ENCODE assay signal across 7 mouse cellular contexts in the genomic region with DNA sequence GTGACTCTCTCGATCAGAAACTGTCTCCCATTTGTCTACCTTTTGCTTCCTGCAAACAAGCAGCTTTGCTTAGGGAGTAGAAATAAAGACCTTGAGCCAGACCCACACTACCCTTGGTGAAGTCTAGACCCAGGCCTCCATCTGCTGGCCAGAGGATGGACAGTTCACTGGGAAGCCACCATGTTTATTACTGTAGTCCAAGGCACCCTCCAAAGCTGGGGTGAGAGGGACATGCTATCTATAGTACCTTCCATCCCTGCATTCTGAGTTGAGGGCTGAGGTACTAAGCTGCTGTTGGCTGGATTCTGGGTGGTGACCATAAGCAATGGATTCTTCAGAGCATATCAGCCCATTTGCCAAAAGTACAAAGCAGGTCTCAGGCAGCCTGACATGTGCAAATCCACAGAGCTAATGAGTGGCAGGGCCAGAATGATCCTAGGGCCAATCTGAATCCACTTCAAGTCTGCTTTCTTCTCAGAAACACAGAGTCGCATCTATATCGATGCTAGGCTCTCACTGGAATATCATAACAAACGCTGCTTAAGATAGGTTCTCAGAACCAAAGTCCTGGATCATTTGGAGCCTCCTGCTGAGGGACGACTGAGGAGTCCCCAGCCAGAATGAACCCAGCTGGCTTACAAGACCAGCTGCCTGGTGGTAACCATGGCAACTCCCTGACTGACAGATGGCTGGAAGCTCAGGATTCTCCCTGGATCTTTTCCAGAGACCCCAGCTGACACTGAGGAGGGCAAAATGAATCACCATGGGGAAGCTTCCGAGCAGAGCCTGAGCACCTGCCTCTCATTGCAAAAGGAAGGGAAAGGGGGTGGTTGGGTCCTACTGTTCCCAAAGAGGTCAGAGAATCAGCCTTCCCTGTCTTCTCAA. TPM values are rescaled to one million over a fixed set of nuclear protein-coding genes. Genes with fewer than 3 reads are reported as not detected.
DNase-seq lines count a peak whose midpoint lies in the region; ATAC-seq lines count a peak whose summit lies in the region.

No protein-coding gene starts in this region.

- no peaks in the 10 kb centered on the region for H3K27me3 ChIP-seq in forebrain, embryonic 12.5 days
- no peaks in the 10 kb centered on the region for H3K27me3 ChIP-seq in neural tube, embryonic 11.5 days (ENCODE audit: control insufficient read depth, insufficient read depth, low read length)

- no peak overlapping the region for H3K4me3 ChIP-seq in forebrain, embryonic 12.5 days (replicated peaks)
- H3K4me3 ChIP-seq in neural tube, embryonic 11.5 days (ENCODE audit: low read depth, low read length) = no peak overlapping the region

- no peaks in the 10 kb centered on the region for H3K9me3 ChIP-seq in forebrain, embryonic 12.5 days
- no peaks in the 10 kb centered on the region for H3K9me3 ChIP-seq in neural tube, embryonic 11.5 days (ENCODE audit: control insufficient read depth, low read length)

- H3K27ac ChIP-seq in forebrain, embryonic 12.5 days = peak overlapping the region; percentile 90
- peak overlapping the region; percentile 58; the same call in 1 of the 2 replicates for H3K27ac ChIP-seq in neural tube, embryonic 11.5 days (ENCODE audit: low read depth, low read length)

- no peak overlapping the region for H3K9ac ChIP-seq in forebrain, embryonic 12.5 days
- no peak overlapping the region for H3K9ac ChIP-seq in neural tube, embryonic 11.5 days (ENCODE audit: low read length)

- no peaks in the 10 kb centered on the region for H3K36me3 ChIP-seq in forebrain, embryonic 12.5 days (replicated peaks)
- no peaks in the 10 kb centered on the region for H3K36me3 ChIP-seq in neural tube, embryonic 11.5 days (ENCODE audit: control insufficient read depth, insufficient read depth, low read length)

- no peak overlapping the region for H3K4me2 ChIP-seq in forebrain, embryonic 12.5 days
- H3K4me2 ChIP-seq in neural tube, embryonic 11.5 days (ENCODE audit: low read depth) = no peak overlapping the region

- 15% methylated on average over 6 of the region's 6 CpGs for WGBS in forebrain, embryonic 12.5 days
- WGBS in neural tube, embryonic 11.5 days = 20% methylated on average over 6 of the region's 6 CpGs

- peak; percentile 93 for ATAC-seq in forebrain, embryonic 12.5 days (ENCODE audit: low FRiP score)
- peak; percentile 94 for ATAC-seq in neural tube, embryonic 11.5 days (ENCODE audit: insufficient read depth, low FRiP score, low TSS enrichment)

- peaks cover 61% of the 10 kb centered on the region for H3K4me1 ChIP-seq in forebrain, embryonic 12.5 days
- peaks cover 18% of the 10 kb centered on the region for H3K4me1 ChIP-seq in neural tube, embryonic 11.5 days (ENCODE audit: control insufficient read depth, insufficient read depth, low read length)

- peak; percentile 3 for DNase-seq in NIH3T3 (ENCODE audit: low read depth)
- DNase-seq in brain, embryonic 18.5 days (ENCODE audit: low read depth, low spot score) = peak; percentile 72
- peak; percentile 47 to 63 for DNase-seq in layer of hippocampus, adult 8-10 months (ENCODE audit: low spot score in 2 of 2)
- peak; percentile 82 for DNase-seq in neural tube, embryonic 11.5 days (ENCODE audit: low spot score)
- DNase-seq in spleen, postnatal 10 days (ENCODE audit: low spot score in 2 of 2) = no peak
- no peak for DNase-seq in kidney, adult 11 months

RNA-seq across cellular contexts. Expression of gene Lrtm1, which starts 59.6 kb away (rescaled TPM):
- 0.09 and 0.26 TPM in 2 replicates for polyA plus RNA-seq in forebrain, embryonic 12.5 days (2016; fragmentation: Nextera tagmentation; extraction: Ambion mirVana)
- total RNA-seq in layer of hippocampus, adult 8-10 months (2022) = not detected
- 0.20 and 0.39 TPM in 2 replicates for polyA plus RNA-seq in neural tube, embryonic 11.5 days (2014; fragmentation: Nextera tagmentation; extraction: Ambion mirVana)

Comparison
In these comparisons a context has a peak if more than half of its experiments do, and no peak if none do; other contexts are left out.
1. DNase-seq: peak in NIH3T3 (single experiment), brain, embryonic 18.5 days (single experiment), layer of hippocampus, adult 8-10 months (2 of 2) and neural tube, embryonic 11.5 days (single experiment); none in spleen, postnatal 10 days (0 of 2) and kidney, adult 11 months (single experiment).